Mouse (Mus musculus): Measurements from ENCODE around the gene Tyw3.

DNA sequence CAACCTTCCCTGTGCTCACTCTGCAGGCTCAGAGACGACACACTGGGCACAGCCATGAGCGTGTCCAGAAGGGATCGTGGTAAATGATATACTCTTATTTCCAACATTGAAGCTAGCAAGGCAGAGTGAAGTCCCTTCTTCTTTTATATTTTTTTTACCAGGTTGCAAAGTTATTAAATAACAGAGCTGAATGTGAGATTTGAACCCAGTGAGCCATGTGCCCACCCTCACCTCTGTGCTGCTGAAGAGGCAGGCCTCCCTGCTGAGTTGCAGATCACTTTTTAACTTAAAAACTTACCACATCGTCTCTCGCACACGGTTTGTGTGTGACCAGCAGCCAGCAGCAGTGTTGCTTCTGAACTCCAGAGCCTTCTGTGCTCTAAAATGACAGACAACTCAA is 2.7 kb downstream of the Tyw3 start:
- TF ChIP-seq CTCF (IDR thresholded peaks at IDR 0.05; ENCODE audit: low read depth, low read length) (no peak), POLR2AphosphoS5 (IDR thresholded peaks at IDR 0.05; ENCODE audit: insufficient replicate concordance, low read depth, low read length) (no peak)

Data from G1E (cell line).